Mouse (Mus musculus): ENCODE measurements around the gene Klf9.
"Not testable (repeated sequence)": the region's sequence is repeated elsewhere in the genome, so short reads cannot be mapped to it uniquely, and the experiment has no call there.

The Klf9 gene

DNA sequence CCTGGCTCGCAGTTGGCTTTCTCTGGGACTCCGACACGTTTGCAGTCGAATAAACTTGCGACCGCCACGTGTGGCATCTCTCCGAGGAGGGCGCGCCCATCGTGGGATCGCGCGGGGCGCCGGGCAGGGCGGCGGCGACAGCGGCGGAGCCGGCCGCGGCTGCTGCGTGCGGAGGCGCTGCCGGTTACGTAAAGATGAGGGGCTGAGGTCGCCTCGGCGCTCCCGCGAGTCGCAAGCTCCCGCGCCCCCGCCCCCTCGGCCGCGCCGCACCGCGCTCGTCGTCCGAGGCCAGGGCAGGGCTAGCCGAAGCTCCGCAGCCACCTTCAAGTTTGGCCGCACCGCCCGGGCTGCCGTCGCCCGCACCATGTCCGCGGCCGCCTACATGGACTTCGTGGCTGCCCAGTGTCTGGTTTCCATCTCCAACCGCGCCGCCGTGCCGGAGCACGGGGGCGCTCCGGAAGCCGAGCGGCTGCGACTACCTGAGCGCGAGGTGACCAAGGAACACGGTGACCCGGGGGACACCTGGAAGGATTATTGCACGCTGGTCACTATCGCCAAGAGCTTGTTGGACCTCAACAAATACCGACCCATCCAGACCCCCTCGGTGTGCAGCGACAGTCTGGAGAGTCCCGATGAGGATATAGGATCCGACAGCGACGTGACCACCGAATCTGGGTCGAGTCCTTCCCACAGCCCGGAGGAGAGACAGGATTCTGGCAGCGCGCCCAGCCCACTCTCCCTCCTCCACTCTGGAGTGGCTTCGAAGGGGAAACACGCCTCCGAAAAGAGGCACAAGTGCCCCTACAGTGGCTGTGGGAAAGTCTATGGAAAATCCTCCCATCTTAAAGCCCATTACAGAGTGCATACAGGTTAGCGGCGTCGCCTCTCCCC lies 610 bp downstream of the Klf9 start:
- DNase-seq (ENCODE audit: low spot score) = peak; percentile 34

- peak; percentile 40 for DNase-seq (ENCODE audit: low spot score)
Measured at GRCm38 (mm10) chr19:23142427-23143073, 1.5 kb downstream of the Klf9 start.

GRCm38 (mm10) chr19:23143074-23143445 lies 2.0 kb downstream of the Klf9 start:
- DNase-seq (ENCODE audit: low spot score) = no peak

- no peak for DNase-seq (ENCODE audit: low spot score)
Measured at GRCm38 (mm10) chr19:23143541-23143940, 2.5 kb downstream of the Klf9 start.

DNA sequence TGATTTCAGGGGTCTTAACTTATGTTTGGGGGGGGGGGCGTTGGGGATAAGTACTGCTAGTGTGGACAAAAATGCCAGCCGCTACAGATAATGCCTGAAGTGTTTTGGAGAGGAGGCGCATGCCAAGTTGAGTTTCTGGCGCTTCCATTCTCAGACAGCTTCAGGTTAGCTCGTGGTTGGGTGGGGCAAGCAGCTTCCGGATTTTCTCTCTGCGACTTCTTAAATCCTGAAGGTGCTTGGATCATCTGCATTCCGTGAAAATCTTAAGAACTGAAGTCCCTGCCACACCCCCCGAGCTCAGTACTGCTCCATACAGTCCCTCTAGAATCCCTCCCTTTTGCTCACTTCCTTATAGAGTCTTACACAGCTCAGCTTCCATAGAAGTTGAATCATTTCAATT lies 3.0 kb downstream of the Klf9 start:
- DNase-seq (ENCODE audit: low spot score) = no peak

DNA sequence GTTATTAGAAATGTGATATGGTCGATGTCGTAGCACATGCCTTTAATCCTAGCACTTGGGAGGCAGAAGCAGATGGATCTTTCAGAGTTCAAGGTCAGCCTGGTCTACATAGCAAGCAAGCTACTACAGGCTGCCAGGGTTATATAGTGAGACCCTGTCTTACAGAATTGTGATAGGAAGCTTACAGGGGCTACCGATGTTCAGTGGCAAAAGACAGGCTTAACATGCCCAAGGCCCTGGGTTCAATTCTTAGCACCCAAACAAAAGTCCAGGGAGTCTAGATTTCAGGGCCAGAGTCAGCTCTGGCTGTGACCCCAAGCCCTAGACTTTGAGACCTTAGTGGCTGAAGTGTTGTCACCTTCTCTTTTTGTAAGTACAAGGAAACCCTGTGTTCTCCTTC lies 4.1 kb downstream of the Klf9 start:
- DNase-seq (ENCODE audit: low spot score) = no peak

GRCm38 (mm10) chr19:23145575-23145974 lies 4.5 kb downstream of the Klf9 start:
- DNase-seq (ENCODE audit: low spot score) = not testable (repeated sequence)

DNA sequence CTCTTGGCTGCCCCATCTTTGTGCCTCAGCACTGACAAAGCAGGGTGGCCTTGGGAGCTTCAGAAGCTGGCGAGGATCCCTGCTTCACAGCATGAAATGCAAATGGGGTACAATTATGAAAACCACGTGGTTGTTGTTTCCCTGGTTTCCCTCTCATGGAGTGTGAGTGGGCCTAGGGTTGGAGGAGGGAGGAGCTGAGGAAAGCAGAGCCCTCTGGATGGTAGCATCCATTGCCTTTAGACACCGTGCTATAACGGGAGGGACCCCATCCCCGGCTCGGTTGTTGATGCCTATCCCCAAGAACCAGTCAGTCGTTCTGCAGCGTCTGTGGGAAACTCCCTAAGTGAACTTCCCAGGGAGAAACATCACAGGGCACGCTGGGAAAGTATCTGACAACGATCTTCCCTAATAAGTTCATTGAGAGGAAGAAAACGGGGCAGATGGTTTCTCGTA lies 5.4 kb downstream of the Klf9 start:
- DNase-seq (ENCODE audit: low spot score) = no peak

DNA sequence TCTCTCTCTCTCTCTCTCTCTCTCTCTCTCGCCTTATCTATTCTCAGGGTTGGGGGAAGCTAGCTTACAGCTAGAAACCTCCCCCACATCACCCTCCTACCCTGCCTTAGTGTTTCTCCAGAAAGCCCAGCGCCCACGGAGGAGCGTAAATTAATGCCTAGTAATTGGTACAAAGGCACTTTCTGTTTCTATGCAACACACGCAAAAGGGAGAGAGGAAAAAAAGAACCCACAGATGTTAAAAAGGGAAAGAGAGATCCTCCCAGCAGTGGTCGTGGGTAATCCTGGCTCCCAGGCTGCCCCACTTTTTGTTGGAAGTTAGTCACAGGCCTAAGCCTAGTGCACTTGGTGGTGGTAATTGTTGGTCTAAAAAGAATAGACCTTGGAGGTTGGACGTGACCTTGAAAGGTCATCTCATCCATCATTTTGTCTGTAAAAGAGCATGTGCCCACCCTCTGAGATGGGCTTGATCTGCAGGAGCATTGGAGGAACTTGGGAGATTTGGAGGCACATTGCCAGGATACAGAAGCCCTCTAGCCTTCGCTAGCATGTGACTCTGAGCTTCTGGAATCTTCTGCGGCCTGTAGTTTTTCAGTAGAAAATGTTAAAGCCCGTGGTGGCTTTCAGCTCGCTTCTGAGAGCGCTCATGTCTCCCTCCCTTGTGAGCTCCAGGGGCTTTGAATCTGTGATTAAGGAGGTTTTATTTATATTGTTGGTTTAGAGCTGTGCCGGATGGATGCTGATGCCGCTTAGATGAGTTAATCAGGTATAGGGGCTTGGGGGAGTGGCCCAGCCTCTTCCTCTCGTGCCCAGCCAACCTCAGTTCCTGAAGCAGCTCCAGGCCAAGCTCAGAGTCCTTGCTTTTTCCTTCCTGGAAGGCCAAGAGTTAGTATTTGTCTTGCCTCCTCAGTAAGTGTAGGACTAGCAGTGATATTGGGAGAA lies 6.3 kb downstream of the Klf9 start:
- DNase-seq (ENCODE audit: low spot score) = no peak

DNA sequence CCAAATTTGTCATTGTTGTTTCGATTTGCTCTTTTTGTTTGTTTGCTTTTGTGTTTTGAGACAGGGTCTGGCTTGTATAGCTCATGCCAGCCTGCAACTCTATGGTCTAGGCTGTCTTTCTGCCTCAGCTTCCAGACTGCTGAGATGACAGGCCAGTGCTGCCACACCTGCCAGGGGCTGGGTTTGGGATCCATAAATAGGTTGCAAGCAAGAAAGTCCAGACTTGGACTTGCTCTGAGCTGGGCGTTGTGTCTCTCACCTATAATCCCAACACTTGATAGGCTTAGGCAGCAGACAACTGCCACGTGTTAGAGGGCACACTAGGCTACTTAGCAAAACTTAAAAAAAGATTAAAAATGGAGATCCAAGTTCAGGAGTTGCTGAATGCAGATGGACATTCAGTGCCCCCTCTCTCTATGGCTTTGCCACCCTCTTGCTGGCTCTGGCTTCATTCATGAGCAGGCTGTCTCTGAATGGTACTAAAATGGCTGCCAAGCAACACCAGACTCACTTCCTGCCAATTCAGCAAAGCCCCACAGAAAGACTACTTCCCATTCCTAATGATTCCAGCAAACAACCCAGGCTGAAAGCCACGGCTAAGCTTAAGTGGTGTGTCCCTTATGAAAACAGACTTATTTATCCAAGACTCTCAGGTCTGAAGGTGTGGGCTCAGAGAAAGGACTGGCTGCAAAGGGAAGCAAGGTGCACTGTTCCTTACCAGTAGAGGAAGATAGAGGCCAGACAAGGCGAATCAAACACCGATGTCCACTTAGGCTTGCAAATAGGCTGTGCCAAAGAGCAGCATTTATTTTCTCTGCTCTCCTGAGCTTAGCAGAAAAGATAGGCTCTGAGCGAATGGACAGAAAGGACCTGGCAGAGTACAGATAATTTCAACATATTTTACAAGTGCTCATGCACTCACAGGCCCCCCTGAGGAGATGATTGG lies 8.7 kb downstream of the Klf9 start:
- no peak for DNase-seq (ENCODE audit: low spot score)

- DNase-seq (ENCODE audit: low spot score) = no peak
Measured at GRCm38 (mm10) chr19:23150556-23151265, 9.7 kb downstream of the Klf9 start.

- DNase-seq (ENCODE audit: low spot score) = peak; percentile 66
Measured at GRCm38 (mm10) chr19:23151651-23152070, 10.6 kb downstream of the Klf9 start.

DNA sequence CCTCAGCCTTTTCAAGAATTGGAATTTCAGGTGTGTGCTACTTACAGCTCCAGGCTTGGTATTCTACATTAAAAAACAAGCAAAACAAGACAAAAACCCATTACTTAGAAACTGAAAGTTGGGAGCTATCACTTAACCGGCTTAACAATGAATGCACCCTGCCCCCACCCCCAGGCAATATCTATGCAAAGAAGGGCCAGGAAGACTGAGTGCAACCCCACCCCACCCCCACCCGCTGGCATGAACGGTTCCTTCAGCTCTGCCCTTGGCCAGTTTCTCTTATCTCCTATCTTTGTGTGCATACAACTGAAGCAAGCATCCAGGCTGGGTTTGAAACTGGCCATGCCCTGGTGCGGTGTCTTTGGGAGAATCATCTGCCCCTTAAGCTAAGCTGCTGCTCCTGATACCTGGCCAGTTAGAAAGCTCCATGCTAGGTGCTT lies 11.2 kb downstream of the Klf9 start:
- DNase-seq (ENCODE audit: low spot score) = no peak

DNA sequence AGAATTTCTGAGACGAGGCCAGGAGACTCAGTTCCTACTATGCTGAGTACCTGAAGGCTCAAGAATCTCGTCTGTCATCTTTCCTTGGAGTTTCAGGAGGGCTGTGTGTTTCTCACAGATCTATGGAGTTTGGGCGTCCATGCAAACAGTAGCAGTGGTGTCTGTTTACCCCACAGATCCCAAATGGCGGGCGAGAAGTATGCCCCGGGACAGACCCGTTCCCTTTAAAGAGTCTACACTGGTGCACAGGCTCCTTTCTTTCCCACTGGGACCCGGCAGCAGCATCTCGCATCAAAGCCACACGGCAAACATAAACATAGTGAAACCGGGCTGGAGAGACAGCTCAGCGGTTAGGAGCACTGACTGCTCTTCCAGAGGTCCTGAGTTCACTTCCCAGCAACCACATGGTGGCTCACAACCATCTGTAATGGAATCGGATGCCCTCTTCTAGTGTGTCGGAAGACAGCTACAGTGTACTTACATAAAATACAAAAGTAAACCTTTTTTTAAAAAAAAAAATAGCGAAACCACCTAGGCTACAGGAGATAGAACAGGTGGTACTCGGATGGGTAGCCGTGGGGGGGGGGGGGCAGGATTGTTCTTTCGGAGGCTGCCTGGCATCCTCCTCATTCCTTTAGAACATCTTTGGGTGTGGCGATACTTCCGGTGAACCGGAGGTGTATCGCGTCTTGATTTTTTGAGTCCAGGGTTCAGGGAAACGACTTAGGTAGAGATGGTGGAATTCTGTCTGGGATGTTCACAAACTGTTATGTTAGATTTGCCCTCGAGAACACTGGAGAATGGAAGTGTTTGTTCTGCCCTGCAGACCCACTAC lies 12.0 kb downstream of the Klf9 start:
- DNase-seq (ENCODE audit: low spot score) = no peak

DNA sequence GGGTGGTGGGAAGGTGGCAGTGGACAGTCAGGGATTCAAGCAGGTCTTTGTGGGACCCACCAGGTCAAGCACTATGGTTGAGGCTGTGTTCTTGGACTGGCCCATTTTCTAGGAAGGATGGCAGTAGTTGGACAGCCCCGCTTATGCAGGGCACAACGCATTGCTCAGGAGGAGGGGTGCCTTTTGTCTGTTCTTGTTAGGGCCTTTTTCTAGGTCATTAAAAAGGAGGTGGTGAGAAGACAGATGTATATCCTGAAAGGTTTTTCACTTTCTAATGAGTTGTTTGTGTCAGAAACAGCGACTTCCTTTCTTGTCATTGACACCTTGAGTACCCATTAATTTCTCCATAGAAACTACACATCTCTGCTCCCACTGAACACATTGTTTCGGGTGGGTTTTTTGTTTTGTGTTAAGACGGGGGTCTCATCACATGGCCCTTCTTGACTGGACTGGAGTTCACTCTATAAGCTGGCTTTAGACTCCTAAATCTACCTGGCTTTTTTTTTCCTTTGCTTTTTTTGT lies 12.6 kb downstream of the Klf9 start:
- DNase-seq (ENCODE audit: low spot score) = no peak

GRCm38 (mm10) chr19:23159780-23160395 lies 18.9 kb downstream of the Klf9 start:
- no peak for DNase-seq (ENCODE audit: low spot score)

DNA sequence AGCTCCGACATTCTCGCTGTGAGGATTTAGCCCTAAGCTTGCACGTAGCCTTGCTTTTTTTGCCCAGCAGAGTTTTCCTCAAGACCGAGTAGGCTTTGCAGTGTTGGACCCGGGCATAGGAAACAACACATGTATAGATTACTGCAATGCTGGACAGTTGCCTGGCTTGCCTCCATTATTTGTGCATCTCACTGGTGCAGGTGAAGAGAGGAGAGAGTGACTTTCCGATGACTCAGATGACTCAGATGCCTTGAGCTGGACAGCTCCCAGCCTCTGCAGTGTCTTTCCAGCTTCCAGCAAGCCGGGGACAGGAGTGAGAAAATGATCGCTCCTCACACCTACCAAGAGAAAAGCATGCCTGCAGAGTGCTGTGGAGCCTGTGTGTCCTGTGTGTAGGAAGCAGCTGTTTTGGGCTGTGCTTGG lies 21.4 kb downstream of the Klf9 start:
- DNase-seq (ENCODE audit: low spot score) = no peak

DNA sequence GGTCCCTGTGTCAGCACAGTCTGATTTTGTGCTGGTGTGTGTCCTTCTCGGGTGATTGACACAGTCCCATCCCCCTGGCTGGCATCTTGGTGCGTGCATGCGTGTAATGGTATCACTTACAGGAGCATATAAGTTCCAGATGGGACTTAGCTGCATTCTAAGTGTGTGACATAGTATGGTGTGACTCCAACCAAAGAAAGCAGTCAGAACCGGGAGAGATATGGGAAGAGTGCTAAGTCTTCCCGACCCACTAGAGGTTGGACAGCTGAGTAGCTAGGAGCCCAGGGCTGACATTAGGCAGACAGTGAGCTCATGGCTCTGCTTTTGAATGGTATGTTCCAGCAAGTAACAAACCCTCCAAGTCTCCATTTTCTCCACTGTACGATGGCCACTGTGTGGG lies 21.9 kb downstream of the Klf9 start:
- DNase-seq (ENCODE audit: low spot score) = no peak

DNA sequence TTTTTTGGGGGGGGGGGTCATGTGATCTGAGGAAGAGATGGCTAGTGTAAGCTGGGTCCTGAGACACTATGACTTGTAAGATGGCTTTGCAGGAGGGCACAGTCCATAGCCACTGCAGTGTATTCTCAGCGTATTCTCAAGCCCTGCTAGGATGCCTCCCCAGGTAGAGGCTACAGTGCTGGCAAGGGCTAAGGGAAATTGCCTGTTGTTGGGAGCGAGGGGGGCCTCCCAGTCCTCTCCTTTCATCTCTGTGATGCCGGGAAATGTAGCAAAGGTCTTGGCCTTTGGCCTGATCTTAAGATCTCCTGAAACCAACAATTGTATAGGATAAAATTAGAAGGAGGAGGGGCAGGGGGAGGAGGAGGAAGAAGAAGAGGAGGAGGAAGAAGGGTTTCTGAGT lies 22.3 kb downstream of the Klf9 start:
- DNase-seq (ENCODE audit: low spot score) = no peak

Measured in MN1 (cell line).